Mouse (Mus musculus) cerebellum, postnatal 25 days (tissue): Measurements from ENCODE around the gene Mapkap1.
A peak's percentile ranks its signal among the peaks of the same experiment; 100 is the strongest.

Source experiments
- DNase-seq, 2 experiments: peaks; one replicate each; pipeline ENCODE4 v3.0.0; 2021; ENCODE audit warnings: mixed read lengths in 2 of 2

The Mapkap1 gene

GRCm38 (mm10) chr2:34592361-34592960 is 185.9 kb downstream of the Mapkap1 start:
- DNase-seq, result no peak

GRCm38 (mm10) chr2:34594001-34594400 is 187.4 kb downstream of the Mapkap1 start:
- no peak for DNase-seq

- no peak for DNase-seq
Measured at GRCm38 (mm10) chr2:34599606-34600255, 193.2 kb downstream of the Mapkap1 start.

- DNase-seq, result no peak
Measured at GRCm38 (mm10) chr2:34600734-34601133, 194.2 kb downstream of the Mapkap1 start.

GRCm38 (mm10) chr2:34602111-34602541 is 195.6 kb downstream of the Mapkap1 start:
- no peak for DNase-seq

- no peak for DNase-seq
Measured at GRCm38 (mm10) chr2:34602896-34603295, 196.3 kb downstream of the Mapkap1 start.

GRCm38 (mm10) chr2:34603653-34604214 is 197.2 kb downstream of the Mapkap1 start:
- DNase-seq, result no peak

- DNase-seq, result no peak
Measured at GRCm38 (mm10) chr2:34605040-34605439, 198.5 kb downstream of the Mapkap1 start.

GRCm38 (mm10) chr2:34608917-34609316 is 202.3 kb downstream of the Mapkap1 start:
- no peak for DNase-seq

GRCm38 (mm10) chr2:34609516-34609915 is 202.9 kb downstream of the Mapkap1 start:
- DNase-seq, result no peak

GRCm38 (mm10) chr2:34620778-34621415 is 214.3 kb downstream of the Mapkap1 start:
- no peak for DNase-seq

GRCm38 (mm10) chr2:34621485-34621884 is 214.9 kb downstream of the Mapkap1 start:
- no peak for DNase-seq

- DNase-seq, result peak; percentile 50 to 68
Measured at GRCm38 (mm10) chr2:34622518-34622917, 215.9 kb downstream of the Mapkap1 start.

GRCm38 (mm10) chr2:34623181-34623580 is 216.6 kb downstream of the Mapkap1 start:
- DNase-seq, result peak; percentile 47 to 48

- no peak for DNase-seq
Measured at GRCm38 (mm10) chr2:34624076-34624475, 217.5 kb downstream of the Mapkap1 start.

- DNase-seq, result no peak
Measured at GRCm38 (mm10) chr2:34627328-34628226, 221.0 kb downstream of the Mapkap1 start.

GRCm38 (mm10) chr2:34628903-34629540 is 222.5 kb downstream of the Mapkap1 start:
- no peak for DNase-seq

- DNase-seq, result no peak
Measured at GRCm38 (mm10) chr2:34629758-34630157, 223.2 kb downstream of the Mapkap1 start.

- no peak for DNase-seq
Measured at GRCm38 (mm10) chr2:34630445-34630844, 223.9 kb downstream of the Mapkap1 start.

GRCm38 (mm10) chr2:34632051-34632450 is 225.5 kb downstream of the Mapkap1 start:
- DNase-seq, result no peak

- DNase-seq, result no peak
Measured at GRCm38 (mm10) chr2:34635249-34636165, 228.9 kb downstream of the Mapkap1 start.
